Mouse (Mus musculus) G1E (cell line): ENCODE data around the gene Spen.

ENCODE experiments used
- CTCF ChIP-seq: IDR thresholded peaks from 2 replicates; pipeline ENCODE4 v1.5.1; 2012; ENCODE audit warnings: low read depth, low read length, inconsistent platforms, mixed read lengths
- GATA1 ChIP-seq: IDR thresholded peaks from 2 replicates; pipeline ENCODE4 v1.6.1; 2012; ENCODE audit warnings: borderline replicate concordance, low read length, inconsistent platforms, mixed read lengths
- GATA2 ChIP-seq: IDR thresholded peaks from 2 replicates; pipeline ENCODE4 v1.6.1; 2012; ENCODE audit warnings: low read depth, low read length, inconsistent platforms, borderline replicate concordance
- POLR2AphosphoS5 ChIP-seq: IDR thresholded peaks from 2 replicates; pipeline ENCODE4 v1.6.1; 2012; ENCODE audit warnings: low read depth, low read length, inconsistent platforms; ENCODE audit not compliant: insufficient replicate concordance
- TAL1 ChIP-seq: conservative IDR thresholded peaks from 2 replicates; pipeline ENCODE4 v1.6.1; 2012; ENCODE audit warnings: low read depth, low read length, inconsistent platforms, mixed read lengths

GRCm38 (mm10) chr4:141525940-141526339, 12.5 kb downstream of the Spen start:
- TF ChIP-seq CTCF (no peak), GATA1 (no peak), GATA2 (no peak), TAL1 (no peak), POLR2AphosphoS5 (no peak)
